Mouse (Mus musculus): ENCODE results near the gene Ccnk. TPM values are rescaled to one million over a fixed set of nuclear protein-coding genes. Genes with fewer than 3 reads are reported as not detected.

The Ccnk gene
- total and polyA plus RNA-seq, 2 experiments from 2014 or later: 1.5 to 4.3 TPM

- 82% methylated on average over 12 of the region's 12 CpGs for WGBS
- no peak overlapping the region for H3K9ac ChIP-seq (replicated peaks; ENCODE audit: low read depth, low read length)
- no peak overlapping the region for H3K4me3 ChIP-seq (ENCODE audit: low read depth, low read length)
- DNase-seq (ENCODE audit: low spot score): no peak
- H3K27ac ChIP-seq (ENCODE audit: low read depth): no peak overlapping the region
- H3K9me3 ChIP-seq (replicated peaks; ENCODE audit: control insufficient read depth, low read length): no peaks in the 10 kb centered on the region
- H3K4me2 ChIP-seq (ENCODE audit: low read depth, low read length): no peak overlapping the region
- ATAC-seq (ENCODE audit: insufficient read depth, low read depth): no peak
- H3K36me3 ChIP-seq (replicated peaks; ENCODE audit: control insufficient read depth, insufficient read depth, low read length): peaks cover 60% of the 10 kb centered on the region
- H3K27me3 ChIP-seq (ENCODE audit: control insufficient read depth, insufficient read depth, low read length): no peaks in the 10 kb centered on the region
- TF ChIP-seq CTCF (IDR thresholded peaks at IDR 0.05; ENCODE audit: low read depth) (no peak), EP300 (IDR thresholded peaks at IDR 0.05; ENCODE audit: low read depth) (no peak)
- H3K4me1 ChIP-seq (ENCODE audit: control insufficient read depth, insufficient read depth): no peaks in the 10 kb centered on the region
Observed at GRCm38 (mm10) chr12:108204978-108205377, 25.6 kb downstream of the Ccnk start.

- WGBS: 13% methylated on average over 5 of the region's 5 CpGs
- peak; percentile 51 for DNase-seq (ENCODE audit: low spot score)
- peaks cover 43% of the 10 kb centered on the region for H3K36me3 ChIP-seq (replicated peaks; ENCODE audit: control insufficient read depth, insufficient read depth, low read length)
Observed at GRCm38 (mm10) chr12:108206641-108207040, 27.3 kb downstream of the Ccnk start.

GRCm38 (mm10) chr12:108208216-108208615 is 28.8 kb downstream of the Ccnk start:
- Histone ChIP-seq H3K27me3 (ENCODE audit: control insufficient read depth, insufficient read depth, low read length) (no peaks in the 10 kb centered on the region), H3K9ac (replicated peaks; ENCODE audit: low read depth, low read length) (no peak overlapping the region), H3K27ac (ENCODE audit: low read depth) (no peak overlapping the region), H3K4me3 (ENCODE audit: low read depth, low read length) (no peak overlapping the region), H3K36me3 (replicated peaks; ENCODE audit: control insufficient read depth, insufficient read depth, low read length) (peaks cover 29% of the 10 kb centered on the region), H3K4me1 (ENCODE audit: control insufficient read depth, insufficient read depth) (peaks cover 18% of the 10 kb centered on the region), H3K4me2 (ENCODE audit: low read depth, low read length) (no peak overlapping the region), H3K9me3 (replicated peaks; ENCODE audit: control insufficient read depth, low read length) (no peaks in the 10 kb centered on the region)
- ATAC-seq (ENCODE audit: insufficient read depth, low read depth): no peak
- WGBS: 88% methylated on average over 9 of the region's 9 CpGs
- TF ChIP-seq CTCF (IDR thresholded peaks at IDR 0.05; ENCODE audit: low read depth): no peak
- no peak for TF ChIP-seq EP300 (IDR thresholded peaks at IDR 0.05; ENCODE audit: low read depth)
- no peak for DNase-seq (ENCODE audit: low spot score)

More at GRCm38 (mm10) chr12:108206641-108207040, 27.3 kb downstream of the Ccnk start:
- H3K4me3 ChIP-seq (ENCODE audit: low read depth, low read length): no peak overlapping the region
- ATAC-seq (ENCODE audit: insufficient read depth, low read depth): peak; percentile 56
- H3K9me3 ChIP-seq (replicated peaks; ENCODE audit: control insufficient read depth, low read length): no peaks in the 10 kb centered on the region
- no peak for TF ChIP-seq EP300 (IDR thresholded peaks at IDR 0.05; ENCODE audit: low read depth)
- peak; percentile 85 for TF ChIP-seq CTCF (IDR thresholded peaks at IDR 0.05; ENCODE audit: low read depth)
- no peaks in the 10 kb centered on the region for H3K27me3 ChIP-seq (ENCODE audit: control insufficient read depth, insufficient read depth, low read length)
- H3K4me2 ChIP-seq (ENCODE audit: low read depth, low read length): no peak overlapping the region
- H3K4me1 ChIP-seq (ENCODE audit: control insufficient read depth, insufficient read depth): peaks cover 2% of the 10 kb centered on the region; the same call in 1 of the 2 replicates
- H3K9ac ChIP-seq (replicated peaks; ENCODE audit: low read depth, low read length): no peak overlapping the region
- H3K27ac ChIP-seq (ENCODE audit: low read depth): no peak overlapping the region

GRCm38 (mm10) chr12:108208726-108209438 is 29.5 kb downstream of the Ccnk start:
- Histone ChIP-seq H3K9me3 (replicated peaks; ENCODE audit: control insufficient read depth, low read length) (no peaks in the 10 kb centered on the region), H3K9ac (replicated peaks; ENCODE audit: low read depth, low read length) (no peak overlapping the region), H3K4me2 (ENCODE audit: low read depth, low read length) (no peak overlapping the region), H3K27ac (ENCODE audit: low read depth) (no peak overlapping the region), H3K4me1 (ENCODE audit: control insufficient read depth, insufficient read depth) (peaks cover 25% of the 10 kb centered on the region), H3K27me3 (ENCODE audit: control insufficient read depth, insufficient read depth, low read length) (no peaks in the 10 kb centered on the region), H3K4me3 (ENCODE audit: low read depth, low read length) (no peak overlapping the region), H3K36me3 (replicated peaks; ENCODE audit: control insufficient read depth, insufficient read depth, low read length) (peaks cover 23% of the 10 kb centered on the region)
- WGBS: 20% methylated on average over 13 of the region's 13 CpGs
- peak; percentile 59; the same call in 1 of the 2 replicates for ATAC-seq (ENCODE audit: insufficient read depth, low read depth)
- peak; percentile 51 for DNase-seq (ENCODE audit: low spot score)
- TF ChIP-seq CTCF (IDR thresholded peaks at IDR 0.05; ENCODE audit: low read depth) (peak; percentile 84), EP300 (IDR thresholded peaks at IDR 0.05; ENCODE audit: low read depth) (no peak)

- DNase-seq (ENCODE audit: low spot score): no peak
- no peak overlapping the region for H3K4me3 ChIP-seq (ENCODE audit: low read depth, low read length)
- ATAC-seq (ENCODE audit: insufficient read depth, low read depth): no peak
- H3K36me3 ChIP-seq (replicated peaks; ENCODE audit: control insufficient read depth, insufficient read depth, low read length): peaks cover 11% of the 10 kb centered on the region
- 94% methylated on average over 15 of the region's 15 CpGs for WGBS
- no peak overlapping the region for H3K4me2 ChIP-seq (ENCODE audit: low read depth, low read length)
- H3K9me3 ChIP-seq (replicated peaks; ENCODE audit: control insufficient read depth, low read length): no peaks in the 10 kb centered on the region
- H3K9ac ChIP-seq (replicated peaks; ENCODE audit: low read depth, low read length): no peak overlapping the region
- no peak for TF ChIP-seq CTCF (IDR thresholded peaks at IDR 0.05; ENCODE audit: low read depth)
- no peak for TF ChIP-seq EP300 (IDR thresholded peaks at IDR 0.05; ENCODE audit: low read depth)
- H3K4me1 ChIP-seq (ENCODE audit: control insufficient read depth, insufficient read depth): peaks cover 31% of the 10 kb centered on the region
- H3K27ac ChIP-seq (ENCODE audit: low read depth): no peak overlapping the region
- no peaks in the 10 kb centered on the region for H3K27me3 ChIP-seq (ENCODE audit: control insufficient read depth, insufficient read depth, low read length)
Observed at GRCm38 (mm10) chr12:108210623-108211022, 31.2 kb downstream of the Ccnk start.
